Mouse (Mus musculus): ENCODE data around the gene Pbx1.

GRCm38 (mm10) chr1:168240386-168240785 is 191.7 kb downstream of the Pbx1 start:
- TF ChIP-seq POLR2A (IDR thresholded peaks at IDR 0.05; ENCODE audit: insufficient read depth, low read depth, low read length) (no peak), CTCF (IDR thresholded peaks at IDR 0.05; ENCODE audit: insufficient read depth, low read depth, low read length) (no peak)
